ENCODE assay signal across 9 mouse cellular contexts in the genomic region with DNA sequence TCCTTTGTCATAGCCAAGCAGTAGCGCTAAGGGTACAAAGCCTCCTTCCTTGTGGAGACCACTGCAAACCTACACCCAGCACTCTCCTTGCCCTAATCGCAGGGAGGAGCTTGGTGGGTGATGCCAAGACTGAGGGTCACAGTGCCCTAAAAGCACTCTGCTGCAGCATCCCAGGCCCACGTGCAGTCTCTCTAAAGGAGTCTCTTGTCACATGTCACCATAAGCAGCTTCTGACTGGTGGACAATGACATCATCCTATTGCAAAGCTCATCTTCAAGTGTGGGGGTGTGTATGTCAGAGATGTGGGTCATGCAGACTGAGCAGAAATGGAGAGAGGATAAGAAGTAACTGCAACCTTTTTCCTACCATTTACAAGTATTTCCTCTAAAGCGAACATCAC. TPM values are rescaled to one million over a fixed set of nuclear protein-coding genes. Genes with fewer than 3 reads are reported as not detected.
A peak's percentile ranks its signal among the peaks of the same experiment; 100 is the strongest.
DNase-seq lines count a peak whose midpoint lies in the region; ATAC-seq and TF ChIP-seq lines count a peak whose summit lies in the region.
"Had no signal": no experiment of that assay in that cellular context is flagged by ENCODE, and none has a peak within 500 bp of the region (broad histone marks: within the 10 kb centered on the region; RNA-seq: fewer than 3 reads in every experiment).

No protein-coding gene starts in this region.

- no peak for TF ChIP-seq EP300 in liver, postnatal 0 days (IDR thresholded peaks at IDR 0.05; ENCODE audit: low read depth)

- intact Hi-C loops in heart, postnatal 36 days (cut with DNase I): no loop called here

- H3K36me3 ChIP-seq in E14TG2a.4 (ENCODE audit: insufficient read depth, low read length): peaks cover 38% of the 10 kb centered on the region
- H3K36me3 ChIP-seq in midbrain, embryonic 15.5 days (replicated peaks): peaks cover 20% of the 10 kb centered on the region
- peaks cover 7% of the 10 kb centered on the region for H3K36me3 ChIP-seq in liver, postnatal 0 days (replicated peaks; ENCODE audit: insufficient read depth, low read length)
- H3K36me3 ChIP-seq: G1E had no signal

- H3K27ac ChIP-seq in midbrain, embryonic 15.5 days: no peak overlapping the region
- no peak overlapping the region for H3K27ac ChIP-seq in liver, postnatal 0 days (ENCODE audit: low read depth)

- DNase-seq in heart, adult 11 months: peak; percentile 93
- no peak for DNase-seq in heart, postnatal 36 days
- DNase-seq in frontal cortex, adult 2 months (ENCODE audit: extremely low spot score in 1 of 2, low spot score in 1 of 2): peak; percentile 79 to 83
- no peak for DNase-seq in spleen, postnatal 14 days (ENCODE audit: low spot score in 2 of 2)
- DNase-seq in liver, postnatal 0 days: no peak
- DNase-seq in thymus, postnatal 0 days (ENCODE audit: low spot score): no peak

- no peak for TF ChIP-seq CTCF in E14TG2a.4 (conservative IDR thresholded peaks at IDR 0.05; ENCODE audit: low read length)
- no peak for TF ChIP-seq CTCF in liver, postnatal 0 days (IDR thresholded peaks at IDR 0.05; ENCODE audit: low read depth)

- 68% methylated on average over 4 of the region's 4 CpGs for WGBS in midbrain, embryonic 15.5 days
- WGBS in liver, postnatal 0 days (ENCODE audit: insufficient replicate concordance): 78% methylated on average over 4 of the region's 4 CpGs

- no peaks in the 10 kb centered on the region for H3K9me3 ChIP-seq in E14TG2a.4 (ENCODE audit: low read length)
- no peaks in the 10 kb centered on the region for H3K9me3 ChIP-seq in midbrain, embryonic 15.5 days
- no peaks in the 10 kb centered on the region for H3K9me3 ChIP-seq in liver, postnatal 0 days (ENCODE audit: low read length)
- H3K9me3 ChIP-seq: G1E had no signal

- peak overlapping the region; percentile 87 for H3K4me2 ChIP-seq in midbrain, embryonic 15.5 days
- H3K4me2 ChIP-seq in liver, postnatal 0 days (ENCODE audit: low read depth, low read length): no peak overlapping the region

- 0 out of 2 replicates have a peak, but pooled peaks have one; percentile 28 for ATAC-seq in midbrain, embryonic 15.5 days (replicated peaks)
- ATAC-seq in liver, postnatal 0 days: no peak

- peak overlapping the region; percentile 94; the same call in 1 of the 2 replicates for H3K9ac ChIP-seq in midbrain, embryonic 15.5 days
- no peak overlapping the region for H3K9ac ChIP-seq in liver, postnatal 0 days (replicated peaks)

- H3K27me3 ChIP-seq in E14TG2a.4 (ENCODE audit: insufficient read depth, low read length): peaks cover 24% of the 10 kb centered on the region
- no peaks in the 10 kb centered on the region for H3K27me3 ChIP-seq in midbrain, embryonic 15.5 days (replicated peaks)
- peaks cover 11% of the 10 kb centered on the region; the same call in 1 of the 2 replicates for H3K27me3 ChIP-seq in liver, postnatal 0 days (ENCODE audit: insufficient read depth, low read length)

- H3K4me3 ChIP-seq in E14TG2a.4 (replicated peaks; ENCODE audit: low read length): 0 out of 2 replicates have a peak overlapping the region, but pooled peaks have one; percentile 90
- H3K4me3 ChIP-seq in midbrain, embryonic 15.5 days: peak overlapping the region; percentile 86
- no peak overlapping the region for H3K4me3 ChIP-seq in liver, postnatal 0 days (ENCODE audit: low read depth, low read length)

- peaks cover 85% of the 10 kb centered on the region for H3K4me1 ChIP-seq in E14TG2a.4 (replicated peaks; ENCODE audit: low read depth, low read length)
- H3K4me1 ChIP-seq in midbrain, embryonic 15.5 days: peaks cover 47% of the 10 kb centered on the region
- peaks cover 15% of the 10 kb centered on the region for H3K4me1 ChIP-seq in liver, postnatal 0 days (ENCODE audit: insufficient read depth)

RNA-seq across cellular contexts. Expression of gene Atp8b2, which starts 3.9 kb away (rescaled TPM):
- 10 to 100 TPM; 21.8 to 24.1 TPM for total RNA-seq in heart, postnatal 36 days (2021)
- 104 and 105 TPM in 2 replicates for polyA plus RNA-seq in frontal cortex, adult 2 months (2012; rRNA removed)
- 12.8 and 13.6 TPM in 2 replicates for polyA plus RNA-seq in midbrain, embryonic 15.5 days (2015; fragmentation: Nextera tagmentation; extraction: Ambion mirVana)
- polyA plus RNA-seq in liver, postnatal 0 days (2015; fragmentation: Nextera tagmentation; extraction: Ambion mirVana): 0.88 and 1.4 TPM in 2 replicates
- 7.9 and 8.7 TPM in 2 replicates for polyA plus RNA-seq in thymus, postnatal 0 days (2015; fragmentation: Nextera tagmentation; extraction: Ambion mirVana)

RNA-seq across cellular contexts. Expression of gene Hax1, which starts 39.1 kb away (rescaled TPM):
- total RNA-seq in heart, postnatal 36 days (2021): 10 to 100 TPM; 42.3 to 53.4 TPM
- polyA plus RNA-seq in frontal cortex, adult 2 months (2012; rRNA removed): 88.0 and 96.1 TPM in 2 replicates
- 106 and 121 TPM in 2 replicates for polyA plus RNA-seq in midbrain, embryonic 15.5 days (2015; fragmentation: Nextera tagmentation; extraction: Ambion mirVana)
- 95.6 and 99.6 TPM in 2 replicates for polyA plus RNA-seq in liver, postnatal 0 days (2015; fragmentation: Nextera tagmentation; extraction: Ambion mirVana)
- polyA plus RNA-seq in thymus, postnatal 0 days (2015; fragmentation: Nextera tagmentation; extraction: Ambion mirVana): 126 and 141 TPM in 2 replicates

RNA-seq across cellular contexts. Expression of gene Il6ra, which starts 46.4 kb away (rescaled TPM):
- 1 to 10 TPM; 4.3 to 7.5 TPM for total RNA-seq in heart, postnatal 36 days (2021)
- polyA plus RNA-seq in frontal cortex, adult 2 months (2012; rRNA removed): 1.7 and 2.3 TPM in 2 replicates
- 1.1 and 1.2 TPM in 2 replicates for polyA plus RNA-seq in midbrain, embryonic 15.5 days (2015; fragmentation: Nextera tagmentation; extraction: Ambion mirVana)
- polyA plus RNA-seq in liver, postnatal 0 days (2015; fragmentation: Nextera tagmentation; extraction: Ambion mirVana): 10.2 and 11.8 TPM in 2 replicates
- 4.1 and 4.2 TPM in 2 replicates for polyA plus RNA-seq in thymus, postnatal 0 days (2015; fragmentation: Nextera tagmentation; extraction: Ambion mirVana)
- polyA plus RNA-seq: G1E had no signal

Comparison
In these comparisons a context has a peak if more than half of its experiments do, and no peak if none do; other contexts are left out.
1. DNase-seq: peak in heart, adult 11 months (single experiment) and frontal cortex, adult 2 months (2 of 2); none in heart, postnatal 36 days (0 of 2), spleen, postnatal 14 days (0 of 2), liver, postnatal 0 days (single experiment) and thymus, postnatal 0 days (single experiment).